Mouse (Mus musculus) lung, embryonic 15.5 days (tissue): ENCODE results near the gene Tef. TPM values are rescaled to one million over a fixed set of nuclear protein-coding genes. Genes with fewer than 3 reads are reported as not detected.

Experiments
- ATAC-seq: fragments of 200-750 bp; cut with Nextera tagmentation; 2 replicates; pipeline ENCODE4 v1.8.0; 2017; ENCODE audit warnings: moderate number of reproducible peaks, borderline replicate concordance; ENCODE audit not compliant: low FRiP score, low TSS enrichment; ENCODE audit errors: extremely low read depth
- H3K27ac ChIP-seq: fragments of 300-500 bp; sonication (generic); 2 replicates; pipeline ENCODE4 v1.5.1; 2015; ENCODE audit warnings: moderate library complexity, mild to moderate bottlenecking, inconsistent platforms
- H3K27me3 ChIP-seq: fragments of 300-500 bp; sonication (generic); 2 replicates; pipeline ENCODE4 v1.6.1; 2015; ENCODE audit warnings: inconsistent platforms
- H3K36me3 ChIP-seq: fragments of 300-500 bp; sonication (generic); 2 replicates; pipeline ENCODE4 v1.6.1; 2015; ENCODE audit warnings: inconsistent platforms
- H3K4me1 ChIP-seq: fragments of 300-500 bp; sonication (generic); 2 replicates; pipeline ENCODE4 v1.6.1; 2015; ENCODE audit warnings: inconsistent platforms
- H3K4me2 ChIP-seq: fragments of 300-500 bp; sonication (generic); 2 replicates; pipeline ENCODE4 v1.6.1; 2015; ENCODE audit warnings: inconsistent platforms, mild to moderate bottlenecking, moderate library complexity
- H3K4me3 ChIP-seq: fragments of 300-500 bp; sonication (generic); 2 replicates; pipeline ENCODE4 v1.5.1; 2015; ENCODE audit warnings: mild to moderate bottlenecking, inconsistent platforms
- H3K9ac ChIP-seq: fragments of 300-500 bp; sonication (generic); 2 replicates; pipeline ENCODE4 v1.6.1; 2015; ENCODE audit warnings: inconsistent platforms
- H3K9me3 ChIP-seq: fragments of 300-500 bp; sonication (generic); 2 replicates; pipeline ENCODE4 v1.6.1; 2016; ENCODE audit warnings: inconsistent platforms
- WGBS: fragments of 180-500 bp; shearing (Covaris S2); methylation state at CpG from one replicate; pipeline ENCODE4 v1.1.7; 2015; 5-methylcytosine and 5-hydroxymethylcytosine counted together
- polyA plus RNA-seq: library from polyadenylated mRNA; unstranded; fragments of >200 nt; fragmentation: Nextera tagmentation; extraction: Ambion mirVana; gene quantifications from 2 replicates; pipeline ENCODE4 v1.2.1, GENCODE M21; 2015

Gene Tef
- polyA plus RNA-seq, 1 experiment from 2014 or later: 31.4 TPM

GRCm38 (mm10) chr15:81812287-81812686 is 10.1 kb downstream of the Tef start:
- H3K27ac ChIP-seq: 0 out of 2 replicates have a peak overlapping the region, but pooled peaks have one; percentile 97
- H3K9me3 ChIP-seq: no peaks in the 10 kb centered on the region
- ATAC-seq: no peak
- H3K4me1 ChIP-seq: peaks cover 42% of the 10 kb centered on the region
- 44% methylated on average over 3 of the region's 3 CpGs for WGBS
- H3K4me3 ChIP-seq: peak overlapping the region; percentile 83
- no peaks in the 10 kb centered on the region for H3K27me3 ChIP-seq
- H3K9ac ChIP-seq: peak overlapping the region; percentile 80; the same call in 1 of the 2 replicates
- peak overlapping the region; percentile 94 for H3K4me2 ChIP-seq
- H3K36me3 ChIP-seq: peaks cover 22% of the 10 kb centered on the region

DNA sequence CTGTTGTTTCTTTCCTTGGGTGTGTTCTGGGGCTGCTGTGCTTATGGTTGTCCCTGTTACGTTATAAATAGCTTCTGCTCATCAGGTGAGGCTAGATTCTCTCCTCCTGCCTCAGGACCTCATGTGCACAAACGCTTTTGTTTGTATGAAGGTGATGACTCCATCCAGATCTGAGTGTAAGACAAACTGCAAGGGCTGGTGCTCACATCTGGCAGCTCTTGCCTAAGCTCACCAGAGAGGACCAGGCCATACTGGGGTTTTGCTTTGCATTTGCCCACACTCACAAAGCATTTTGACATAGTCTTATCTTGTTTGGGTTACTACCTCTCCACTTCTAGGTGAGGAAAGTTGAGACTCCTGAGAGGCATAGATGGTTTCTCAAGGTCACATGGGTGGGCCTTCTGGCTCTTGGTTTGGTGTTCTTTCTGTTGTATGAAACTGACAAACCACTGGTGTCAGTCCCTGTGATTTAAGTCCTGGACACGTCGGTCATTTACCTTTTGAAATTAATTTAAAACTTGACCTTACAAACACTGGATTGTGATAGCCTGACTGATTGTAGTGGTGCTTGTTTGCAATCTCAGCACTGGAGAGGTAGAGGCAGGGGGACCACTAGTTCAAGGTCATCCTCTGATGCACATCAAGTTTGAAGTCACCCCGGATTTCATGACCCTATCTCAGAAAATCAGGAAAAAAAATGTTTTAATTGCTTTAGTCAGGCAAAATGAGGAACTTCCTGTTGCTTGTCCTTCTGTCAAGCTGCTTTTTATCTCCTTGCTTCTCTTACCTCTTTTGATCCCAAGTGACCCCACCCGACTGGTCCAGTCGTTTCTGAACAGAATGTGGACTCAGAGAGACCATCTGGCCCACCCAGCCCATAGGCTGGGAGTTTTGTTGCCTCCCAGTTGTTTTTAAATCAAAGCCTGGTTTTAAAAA is 10.7 kb downstream of the Tef start:
- peaks cover 29% of the 10 kb centered on the region for H3K36me3 ChIP-seq
- H3K9me3 ChIP-seq: no peaks in the 10 kb centered on the region
- H3K4me1 ChIP-seq: peaks cover 36% of the 10 kb centered on the region
- H3K4me3 ChIP-seq: no peak overlapping the region; the same call in 1 of the 2 replicates
- no peaks in the 10 kb centered on the region for H3K27me3 ChIP-seq
- ATAC-seq: no peak
- H3K4me2 ChIP-seq: peak overlapping the region; percentile 94
- WGBS: 60% methylated on average over 7 of the region's 7 CpGs
- H3K27ac ChIP-seq: 0 out of 2 replicates have a peak overlapping the region, but pooled peaks have one; percentile 97
- 0 out of 2 replicates have a peak overlapping the region, but pooled peaks have one; percentile 80 for H3K9ac ChIP-seq

- 78% methylated on average over 5 of the region's 5 CpGs for WGBS
- ATAC-seq: no peak
- H3K9ac ChIP-seq: 0 out of 2 replicates have a peak overlapping the region, but pooled peaks have one; percentile 5
- peaks cover 26% of the 10 kb centered on the region for H3K4me1 ChIP-seq
- H3K4me3 ChIP-seq: no peak overlapping the region
- peaks cover 32% of the 10 kb centered on the region for H3K36me3 ChIP-seq
- H3K27ac ChIP-seq: no peak overlapping the region
- no peaks in the 10 kb centered on the region for H3K27me3 ChIP-seq
- no peaks in the 10 kb centered on the region for H3K9me3 ChIP-seq
- no peak overlapping the region for H3K4me2 ChIP-seq
Measured at GRCm38 (mm10) chr15:81813986-81814705, 11.9 kb downstream of the Tef start.

GRCm38 (mm10) chr15:81814716-81815370 is 12.6 kb downstream of the Tef start:
- no peaks in the 10 kb centered on the region for H3K27me3 ChIP-seq
- peaks cover 19% of the 10 kb centered on the region for H3K4me1 ChIP-seq
- H3K27ac ChIP-seq: no peak overlapping the region
- 0 out of 2 replicates have a peak overlapping the region, but pooled peaks have one; percentile 5 for H3K9ac ChIP-seq
- no peak overlapping the region for H3K4me3 ChIP-seq
- no peaks in the 10 kb centered on the region for H3K9me3 ChIP-seq
- ATAC-seq: no peak
- 80% methylated on average over 12 of the region's 12 CpGs for WGBS
- no peak overlapping the region for H3K4me2 ChIP-seq
- peaks cover 35% of the 10 kb centered on the region for H3K36me3 ChIP-seq

- H3K4me1 ChIP-seq: no peaks in the 10 kb centered on the region
- no peak overlapping the region for H3K27ac ChIP-seq
- WGBS: 86% methylated on average over 3 of the region's 3 CpGs
- H3K9ac ChIP-seq: no peak overlapping the region
- H3K9me3 ChIP-seq: no peaks in the 10 kb centered on the region
- H3K4me2 ChIP-seq: no peak overlapping the region
- no peak overlapping the region for H3K4me3 ChIP-seq
- no peaks in the 10 kb centered on the region for H3K27me3 ChIP-seq
- peaks cover 61% of the 10 kb centered on the region for H3K36me3 ChIP-seq
- ATAC-seq: no peak
Measured at GRCm38 (mm10) chr15:81818404-81818803, 16.2 kb downstream of the Tef start.

DNA sequence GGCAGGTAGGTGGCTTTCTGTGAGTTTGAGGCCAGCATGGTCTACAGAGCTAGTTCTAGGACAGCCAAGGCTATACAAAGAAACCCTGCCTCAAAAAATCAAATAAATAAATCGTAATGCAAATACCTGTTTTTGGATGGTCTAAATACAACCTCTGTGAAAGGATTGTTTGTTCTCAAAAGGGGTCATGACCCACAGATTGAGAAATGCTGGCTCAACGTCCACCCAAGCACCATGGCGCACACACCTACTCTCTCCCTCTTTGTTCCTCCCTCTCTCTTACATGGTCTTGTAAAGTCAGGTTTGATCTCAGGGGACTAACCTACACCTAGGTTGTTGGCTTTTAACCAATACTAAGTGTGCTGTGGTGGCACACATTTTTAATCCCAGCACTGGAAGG is 20.4 kb downstream of the Tef start:
- H3K4me2 ChIP-seq: no peak overlapping the region
- no peak overlapping the region for H3K9ac ChIP-seq
- H3K36me3 ChIP-seq: peaks cover 62% of the 10 kb centered on the region
- WGBS: 66% methylated on average over 3 of the region's 3 CpGs
- H3K4me1 ChIP-seq: no peaks in the 10 kb centered on the region
- ATAC-seq: no peak
- H3K9me3 ChIP-seq: no peaks in the 10 kb centered on the region
- no peak overlapping the region for H3K4me3 ChIP-seq
- no peak overlapping the region for H3K27ac ChIP-seq
- H3K27me3 ChIP-seq: no peaks in the 10 kb centered on the region

DNA sequence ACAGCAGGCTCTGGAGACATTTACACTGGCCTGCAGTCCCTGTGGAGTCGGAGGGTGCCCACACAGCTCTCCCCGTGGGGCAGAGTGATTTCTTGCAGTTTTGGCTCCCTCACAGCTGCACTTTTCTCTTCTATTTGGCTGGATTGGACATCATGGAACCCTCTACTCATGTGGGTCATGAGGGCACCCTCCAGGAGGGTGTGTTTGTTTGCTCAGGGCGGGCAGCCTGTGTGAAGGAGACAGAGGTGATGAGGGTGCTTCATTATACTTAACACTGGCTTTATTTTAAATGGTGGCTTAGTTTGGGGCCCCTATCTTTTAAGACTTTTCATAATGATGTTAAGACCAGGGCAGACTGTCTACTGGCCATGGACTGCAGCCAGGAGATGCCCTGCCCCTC is 22.6 kb downstream of the Tef start:
- Histone ChIP-seq H3K4me2 (no peak overlapping the region), H3K27ac (no peak overlapping the region), H3K36me3 (peaks cover 55% of the 10 kb centered on the region), H3K27me3 (no peaks in the 10 kb centered on the region), H3K4me3 (no peak overlapping the region), H3K9me3 (no peaks in the 10 kb centered on the region), H3K9ac (no peak overlapping the region), H3K4me1 (no peaks in the 10 kb centered on the region)
- ATAC-seq: no peak
- WGBS: 56% methylated on average over 3 of the region's 3 CpGs

DNA sequence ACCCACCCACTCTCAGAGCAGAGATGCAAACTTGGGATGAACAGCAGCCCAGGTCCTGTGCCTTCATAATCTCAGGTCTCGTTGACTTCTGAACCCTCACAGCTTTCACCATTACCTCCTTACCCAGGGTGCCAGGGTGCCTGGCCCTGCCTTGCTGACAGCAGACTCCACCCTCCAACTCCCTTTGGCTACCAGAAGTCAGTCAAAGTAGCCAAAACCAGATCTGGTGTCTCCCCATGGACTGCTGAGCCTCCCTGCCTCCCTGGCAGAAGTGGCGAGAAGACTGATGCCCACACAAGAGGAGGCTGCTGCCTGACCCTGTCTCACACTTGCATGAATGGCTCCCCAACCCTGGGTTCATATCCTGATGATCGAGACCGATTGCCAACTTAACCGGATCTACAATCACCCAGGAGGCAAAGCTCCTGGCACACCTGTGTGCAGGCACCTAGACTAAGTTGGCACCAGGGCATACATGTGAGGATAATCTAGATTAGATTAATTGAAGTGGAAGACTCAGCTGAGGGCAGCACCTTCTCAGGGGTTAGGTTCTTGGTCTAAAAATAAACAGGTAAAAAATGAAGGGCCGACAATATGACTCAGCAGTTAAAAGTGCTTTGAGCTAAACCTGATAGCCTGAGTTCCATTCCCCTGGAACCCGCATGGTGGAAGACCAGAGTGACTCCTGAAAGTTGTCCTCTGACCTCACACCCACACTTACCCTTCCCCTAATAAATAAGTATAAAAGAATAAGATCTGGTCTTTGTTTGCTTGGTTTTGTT is 26.4 kb downstream of the Tef start:
- H3K27me3 ChIP-seq: no peaks in the 10 kb centered on the region
- no peak overlapping the region for H3K9ac ChIP-seq
- peaks cover 27% of the 10 kb centered on the region for H3K36me3 ChIP-seq
- H3K9me3 ChIP-seq: no peaks in the 10 kb centered on the region
- H3K27ac ChIP-seq: no peak overlapping the region
- H3K4me3 ChIP-seq: no peak overlapping the region
- H3K4me2 ChIP-seq: no peak overlapping the region
- H3K4me1 ChIP-seq: 0 out of 2 replicates have a peak, but pooled peaks cover 11% of the 10 kb centered on the region
- ATAC-seq: no peak
- 80% methylated on average over 7 of the region's 7 CpGs for WGBS

GRCm38 (mm10) chr15:81829208-81829580 is 27.0 kb downstream of the Tef start:
- Histone ChIP-seq H3K9me3 (no peaks in the 10 kb centered on the region), H3K9ac (no peak overlapping the region), H3K27ac (no peak overlapping the region), H3K27me3 (no peaks in the 10 kb centered on the region), H3K36me3 (peaks cover 21% of the 10 kb centered on the region), H3K4me3 (no peak overlapping the region), H3K4me1 (0 out of 2 replicates have a peak, but pooled peaks cover 11% of the 10 kb centered on the region), H3K4me2 (no peak overlapping the region)
- ATAC-seq: no peak
- 50% methylated on average over 2 of the region's 2 CpGs for WGBS

- H3K4me1 ChIP-seq: 0 out of 2 replicates have a peak, but pooled peaks cover 11% of the 10 kb centered on the region
- H3K36me3 ChIP-seq: peaks cover 10% of the 10 kb centered on the region; the same call in 1 of the 2 replicates
- H3K4me3 ChIP-seq: no peak overlapping the region
- H3K9ac ChIP-seq: no peak overlapping the region
- 86% methylated on average over 4 of the region's 4 CpGs for WGBS
- H3K9me3 ChIP-seq: no peaks in the 10 kb centered on the region
- no peak overlapping the region for H3K4me2 ChIP-seq
- H3K27me3 ChIP-seq: no peaks in the 10 kb centered on the region
- H3K27ac ChIP-seq: no peak overlapping the region
- no peak for ATAC-seq
Measured at GRCm38 (mm10) chr15:81830530-81830929, 28.3 kb downstream of the Tef start.
